Mouse (Mus musculus) MEL (cell line): Measurements from ENCODE around the gene Lrrc8a. TPM values are rescaled to one million over a fixed set of nuclear protein-coding genes. Genes with fewer than 3 reads are reported as not detected.

ENCODE experiments used
- DNase-seq: peaks from one replicate; pipeline ENCODE4 v3.0.0; 2011; ENCODE audit warnings: low read depth, low spot score
- H3K27ac ChIP-seq: 2 replicates; pipeline ENCODE4 v1.5.1; 2012; ENCODE audit warnings: low read depth, mild to moderate bottlenecking, control low read depth, low read length, moderate library complexity; ENCODE audit not compliant: control insufficient read depth
- H3K27me3 ChIP-seq, 2 experiments: fragments of 150-350 bp in 1 of 2; sonication (generic) in 1 of 2; 2 replicates each; pipeline ENCODE4 v1.6.1; 2012; ENCODE audit warnings: low read length in 2 of 2, mild to moderate bottlenecking in 2 of 2, improper control_type of control experiment in 1 of 2, moderate library complexity in 1 of 2; ENCODE audit not compliant: insufficient read depth in 2 of 2, control insufficient read depth in 1 of 2
- H3K36me3 ChIP-seq, 2 experiments: 2 replicates each; pipeline ENCODE4 v1.6.1; 2012 to 2014; ENCODE audit warnings: low read length in 2 of 2, improper control_type of control experiment in 1 of 2, inconsistent platforms in 1 of 2, mild to moderate bottlenecking in 1 of 2; ENCODE audit not compliant: insufficient read depth in 2 of 2, control insufficient read depth in 1 of 2
- H3K4me1 ChIP-seq, 2 experiments: fragments of 150-350 bp in 1 of 2; sonication (generic) in 1 of 2; 2 replicates each; pipeline ENCODE4 v1.6.1; 2012; ENCODE audit warnings: low read length in 2 of 2, improper control_type of control experiment in 1 of 2, mild to moderate bottlenecking in 1 of 2; ENCODE audit not compliant: insufficient read depth in 2 of 2, control insufficient read depth in 1 of 2
- H3K4me3 ChIP-seq, 2 experiments: fragments of 150-350 bp in 1 of 2; sonication (generic) in 1 of 2; 2 replicates each; pipeline ENCODE4 v1.5.1; 2012; ENCODE audit warnings: low read depth in 2 of 2, low read length in 2 of 2, mild to moderate bottlenecking in 2 of 2, moderate library complexity in 2 of 2, control low read depth in 1 of 2, improper control_type of control experiment in 1 of 2; ENCODE audit not compliant: control insufficient read depth in 1 of 2, insufficient read depth in 1 of 2
- H3K79me2 ChIP-seq: 2 replicates; pipeline ENCODE4 v1.6.1; 2012; ENCODE audit warnings: mild to moderate bottlenecking, low read length, moderate library complexity; ENCODE audit not compliant: control insufficient read depth, poor library complexity, insufficient read depth
- H3K9ac ChIP-seq: 2 replicates; pipeline ENCODE4 v1.6.1; 2012; ENCODE audit warnings: low read depth, mild to moderate bottlenecking, control low read depth, low read length, moderate library complexity; ENCODE audit not compliant: control insufficient read depth, poor library complexity, severe bottlenecking
- H3K9me3 ChIP-seq: fragments of 150-350 bp; sonication (generic); replicated peaks from 2 replicates; pipeline ENCODE4 v1.6.1; 2012; ENCODE audit warnings: mild to moderate bottlenecking, low read length, improper control_type of control experiment, moderate library complexity; ENCODE audit not compliant: insufficient read depth
- CHD1 ChIP-seq: IDR thresholded peaks from 2 replicates; pipeline ENCODE4 v1.6.1; 2012; ENCODE audit warnings: low read depth, mild to moderate bottlenecking, inconsistent platforms, low read length, improper control_type of control experiment
- CTCF ChIP-seq, 3 experiments: IDR thresholded peaks in 2 of 3; conservative IDR thresholded peaks in 1 of 3; 2 replicates each; pipeline ENCODE4 v1.5.1; 2011 to 2012; ENCODE audit warnings: low read length in 3 of 3, low read depth in 2 of 3, mild to moderate bottlenecking in 2 of 3, improper control_type of control experiment in 1 of 3, inconsistent platforms in 1 of 3, mixed read lengths in 1 of 3, moderate library complexity in 1 of 3; ENCODE audit not compliant: control insufficient read depth in 1 of 3, insufficient read depth in 1 of 3, poor library complexity in 1 of 3, severe bottlenecking in 1 of 3
- E2F4 ChIP-seq: IDR thresholded peaks from 2 replicates; pipeline ENCODE4 v1.6.1; 2011; ENCODE audit warnings: low read depth, low read length, improper control_type of control experiment, borderline replicate concordance
- HCFC1 ChIP-seq: IDR thresholded peaks from 2 replicates; pipeline ENCODE4 v1.6.1; 2012; ENCODE audit warnings: low read depth, mild to moderate bottlenecking, inconsistent platforms, low read length, improper control_type of control experiment, moderate library complexity
- JUND ChIP-seq: IDR thresholded peaks from 2 replicates; pipeline ENCODE4 v1.6.1; 2011; ENCODE audit warnings: low read depth, mild to moderate bottlenecking, improper control_type of control experiment, low read length
- MAX ChIP-seq: IDR thresholded peaks from 2 replicates; pipeline ENCODE4 v1.6.1; 2011; ENCODE audit warnings: low read length, improper control_type of control experiment
- MEF2A ChIP-seq: IDR thresholded peaks from 2 replicates; pipeline ENCODE4 v1.6.1; 2014; ENCODE audit warnings: low read depth, mild to moderate bottlenecking, inconsistent platforms, low read length, improper control_type of control experiment; ENCODE audit not compliant: poor library complexity, insufficient replicate concordance, severe bottlenecking; ENCODE audit errors: extremely low read depth
- MXI1 ChIP-seq: IDR thresholded peaks from 2 replicates; pipeline ENCODE4 v1.6.1; 2011; ENCODE audit warnings: mild to moderate bottlenecking, low read depth, low read length, improper control_type of control experiment
- MYC ChIP-seq: IDR thresholded peaks from 2 replicates; pipeline ENCODE4 v1.6.1; 2011; ENCODE audit warnings: low read depth, mild to moderate bottlenecking, low read length, improper control_type of control experiment, moderate library complexity
- NRF1 ChIP-seq: IDR thresholded peaks from 2 replicates; pipeline ENCODE4 v1.6.1; 2014; ENCODE audit warnings: low read depth, mild to moderate bottlenecking, inconsistent platforms, low read length, improper control_type of control experiment, moderate library complexity; ENCODE audit not compliant: poor library complexity, insufficient read depth, severe bottlenecking
- POLR2A ChIP-seq, 2 experiments: IDR thresholded peaks; 2 replicates each; pipeline ENCODE4 v1.6.1; 2011 to 2012; ENCODE audit warnings: low read length in 2 of 2, mild to moderate bottlenecking in 2 of 2, control low read depth in 1 of 2, improper control_type of control experiment in 1 of 2, low read depth in 1 of 2, moderate library complexity in 1 of 2; ENCODE audit not compliant: control insufficient read depth in 1 of 2, insufficient read depth in 1 of 2, poor library complexity in 1 of 2
- RAD21 ChIP-seq: IDR thresholded peaks from 2 replicates; pipeline ENCODE4 v1.6.1; 2011; ENCODE audit warnings: mild to moderate bottlenecking, low read depth, low read length, improper control_type of control experiment
- SIN3A ChIP-seq: IDR thresholded peaks from 2 replicates; pipeline ENCODE4 v1.6.1; 2012; ENCODE audit warnings: low read length, improper control_type of control experiment, inconsistent platforms
- SMC3 ChIP-seq: IDR thresholded peaks from 2 replicates; pipeline ENCODE4 v1.6.1; 2011; ENCODE audit warnings: low read depth, low read length, improper control_type of control experiment
- TBP ChIP-seq: IDR thresholded peaks from 2 replicates; pipeline ENCODE4 v1.8.0; 2011; ENCODE audit warnings: low read depth, low read length, improper control_type of control experiment
- UBTF ChIP-seq: IDR thresholded peaks from 2 replicates; pipeline ENCODE4 v1.6.1; 2012; ENCODE audit warnings: low read depth, mild to moderate bottlenecking, inconsistent platforms, low read length, improper control_type of control experiment, moderate library complexity, borderline replicate concordance; ENCODE audit not compliant: insufficient read depth
- ZC3H11A ChIP-seq: IDR thresholded peaks from 2 replicates; pipeline ENCODE4 v1.6.1; 2012; ENCODE audit warnings: low read depth, mild to moderate bottlenecking, inconsistent platforms, low read length, improper control_type of control experiment
- ZMIZ1 ChIP-seq: IDR thresholded peaks from 2 replicates; pipeline ENCODE4 v1.6.1; 2012; ENCODE audit warnings: low read depth, mild to moderate bottlenecking, inconsistent platforms, low read length, improper control_type of control experiment, moderate library complexity
- ZNF384 ChIP-seq: IDR thresholded peaks from 2 replicates; pipeline ENCODE4 v1.6.1; 2012; ENCODE audit warnings: low read depth, mild to moderate bottlenecking, inconsistent platforms, low read length, improper control_type of control experiment
- polyA plus RNA-seq, 2 experiments: library from polyadenylated mRNA; stranded (reverse) in 1 of 2; unstranded in 1 of 2; fragments of >175 nt in 1 of 2; fragments of >200 nt in 1 of 2; gene quantifications; 2 replicates each; pipeline versions ENCODE4 v1.2.1 to v1.2.4; 2012; ENCODE audit warnings: low replicate concordance in 2 of 2, low read depth in 1 of 2; ENCODE audit not compliant: insufficient read length in 2 of 2, insufficient read depth in 1 of 2, missing spikeins in 1 of 2
- total RNA-seq: library from RNA; depleted of rRNA; stranded (reverse); fragments of 300-350 nt; gene quantifications from 2 replicates; pipeline ENCODE4 v1.2.3, GENCODE M21; 2012

Lrrc8a gene
- total and polyA plus RNA-seq, 3 experiments = 6.9 to 8.3 TPM; not detected in 1

GRCm38 (mm10) chr2:30203439-30203838 is 34.1 kb upstream of the Lrrc8a start:
- Histone ChIP-seq H3K36me3 (no peaks in the 10 kb centered on the region), H3K4me3 (no peak overlapping the region), H3K27me3 (no peaks in the 10 kb centered on the region), H3K27ac (no peak overlapping the region), H3K4me1 (peaks cover 3 to 4% of the 10 kb centered on the region in 2 experiments; a peak in 1 of 4 replicates), H3K79me2 (no peaks in the 10 kb centered on the region; the same call in 1 of the 2 replicates), H3K9me3 (no peaks in the 10 kb centered on the region), H3K9ac (no peak overlapping the region)
- TF ChIP-seq ZC3H11A = peak; percentile 38; the same call in 1 of the 2 replicates
- no peak for TF ChIP-seq JUND
- TF ChIP-seq CTCF (IDR thresholded peaks at IDR 0.05 in 2 of 3, conservative IDR thresholded peaks at IDR 0.05 in 1 of 3; ENCODE audit: control insufficient read depth in 1 of 3, insufficient read depth in 1 of 3, low read depth in 2 of 3, low read length in 3 of 3, poor library complexity in 1 of 3, severe bottlenecking in 1 of 3) = peak; percentile 60 to 84 (median 72)
- peak; percentile 57 for TF ChIP-seq SMC3
- TF ChIP-seq MAX = no peak
- peak; percentile 90 for TF ChIP-seq ZNF384
- TF ChIP-seq RAD21 = peak; percentile 62
- TF ChIP-seq SIN3A = peak; percentile 44; the same call in 1 of the 2 replicates
- DNase-seq = peak; percentile 83

GRCm38 (mm10) chr2:30205255-30205628 is 32.3 kb upstream of the Lrrc8a start:
- Histone ChIP-seq H3K27me3 (no peaks in the 10 kb centered on the region), H3K9ac (peak overlapping the region; percentile 76), H3K27ac (peak overlapping the region; percentile 66), H3K4me1 (peaks cover 3 to 4% of the 10 kb centered on the region in 2 experiments; a peak in 1 of 4 replicates), H3K36me3 (no peaks in the 10 kb centered on the region), H3K79me2 (no peaks in the 10 kb centered on the region; the same call in 1 of the 2 replicates), H3K9me3 (no peaks in the 10 kb centered on the region)
- no peak for DNase-seq
- TF ChIP-seq ZMIZ1 (no peak), MEF2A (no peak), TBP (no peak), SMC3 (peak; percentile 18; the same call in 1 of the 2 replicates), UBTF (no peak), NRF1 (no peak), ZNF384 (no peak), MYC (no peak; the same call in 1 of the 2 replicates), E2F4 (0 out of 2 replicates have a peak, but pooled peaks have one; percentile 22), MAX (peak; percentile 83; the same call in 1 of the 2 replicates), HCFC1 (no peak), CHD1 (no peak), MXI1 (no peak), POLR2A (IDR thresholded peaks at IDR 0.05; ENCODE audit: control insufficient read depth in 1 of 2, insufficient read depth in 1 of 2, low read depth in 1 of 2, low read length in 2 of 2, poor library complexity in 1 of 2) (no peak)
- TF ChIP-seq, all 39 proteins: peak for 3
- peak overlapping the region; percentile 74 to 77 for H3K4me3 ChIP-seq
